Mouse (Mus musculus): ENCODE data around the gene Bckdha.

DNA sequence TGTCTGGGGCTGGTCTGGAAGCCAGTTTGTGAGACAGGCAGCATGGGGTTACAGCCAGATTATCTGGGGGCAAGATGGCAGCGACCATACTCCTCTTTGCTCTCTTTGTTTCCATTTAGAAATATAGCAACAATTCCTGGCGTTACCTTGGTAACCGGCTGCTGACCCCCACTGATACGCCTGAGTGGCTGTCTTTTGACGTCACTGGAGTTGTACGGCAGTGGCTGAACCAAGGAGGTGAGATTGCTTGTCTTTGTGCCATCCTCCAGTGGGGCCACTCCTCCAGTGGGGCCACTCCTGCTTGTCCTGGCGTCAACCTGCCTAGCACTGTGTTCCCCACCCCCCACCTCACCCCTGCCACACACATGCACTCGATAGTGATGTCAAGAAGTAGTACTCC is 35.3 kb upstream of the Bckdha start:
- TF ChIP-seq CTCF (IDR thresholded peaks at IDR 0.05; ENCODE audit: insufficient read depth, low read depth, low read length) (no peak), POLR2A (IDR thresholded peaks at IDR 0.05; ENCODE audit: insufficient read depth, low read depth, low read length) (no peak)

Measured in olfactory bulb, adult 2 months (tissue).